Mouse (Mus musculus): ENCODE results near the gene Ppp2r3c.
A peak's percentile ranks its signal among the peaks of the same experiment; 100 is the strongest.
"Not testable (repeated sequence)": the region's sequence is repeated elsewhere in the genome, so short reads cannot be mapped to it uniquely, and the experiment has no call there.

Ppp2r3c gene

GRCm38 (mm10) chr12:55302485-55303441 lies at the start of gene Ppp2r3c:
Gene Ppp2r3c, minus strand, starts transcription at chr12:55302998.
- peak; percentile 90 for DNase-seq

GRCm38 (mm10) chr12:55344583-55344982 lies 41.8 kb upstream of the Ppp2r3c start:
- no peak for DNase-seq

- no peak for DNase-seq
These were observed 41.2 kb upstream of the Ppp2r3c start for GRCm38 (mm10) chr12:55343998-55344397.

GRCm38 (mm10) chr12:55343045-55343444 lies 40.2 kb upstream of the Ppp2r3c start:
- not testable (repeated sequence) for DNase-seq

- not testable (repeated sequence) for DNase-seq
These were observed 35.7 kb upstream of the Ppp2r3c start for GRCm38 (mm10) chr12:55338490-55338889.

- no peak for DNase-seq
These were observed 30.9 kb upstream of the Ppp2r3c start for GRCm38 (mm10) chr12:55333662-55334061.

- no peak for DNase-seq
These were observed 26.6 kb upstream of the Ppp2r3c start for GRCm38 (mm10) chr12:55329351-55329750.

GRCm38 (mm10) chr12:55328784-55329183 lies 26.0 kb upstream of the Ppp2r3c start:
- no peak for DNase-seq

- no peak for DNase-seq
These were observed 22.9 kb upstream of the Ppp2r3c start for GRCm38 (mm10) chr12:55325702-55326101.

GRCm38 (mm10) chr12:55321642-55322291 lies 19.0 kb upstream of the Ppp2r3c start:
- no peak for DNase-seq

GRCm38 (mm10) chr12:55315192-55315591 lies 12.4 kb upstream of the Ppp2r3c start:
- DNase-seq: peak; percentile 82

GRCm38 (mm10) chr12:55313901-55314300 lies 11.1 kb upstream of the Ppp2r3c start:
- peak; percentile 48 for DNase-seq

GRCm38 (mm10) chr12:55311841-55312240 lies 9.0 kb upstream of the Ppp2r3c start:
- no peak for DNase-seq

- no peak for DNase-seq
These were observed 6.7 kb upstream of the Ppp2r3c start for GRCm38 (mm10) chr12:55309501-55309900.

- no peak for DNase-seq
These were observed 5.9 kb upstream of the Ppp2r3c start for GRCm38 (mm10) chr12:55308731-55309130.

GRCm38 (mm10) chr12:55307566-55307965 lies 4.8 kb upstream of the Ppp2r3c start:
- no peak for DNase-seq

GRCm38 (mm10) chr12:55306371-55306770 lies 3.6 kb upstream of the Ppp2r3c start:
- DNase-seq: no peak

- no peak for DNase-seq
These were observed 1.1 kb downstream of the Ppp2r3c start for GRCm38 (mm10) chr12:55301472-55302300.

GRCm38 (mm10) chr12:55300820-55301351 lies 1.9 kb downstream of the Ppp2r3c start:
- no peak for DNase-seq

GRCm38 (mm10) chr12:55299336-55299735 lies 3.5 kb downstream of the Ppp2r3c start, which contains the start of gene 1110008L16Rik:
Gene 1110008L16Rik, plus strand, starts transcription at chr12:55299577.
- no peak for DNase-seq

- DNase-seq: no peak
These were observed 4.7 kb downstream of the Ppp2r3c start for GRCm38 (mm10) chr12:55298112-55298511.

GRCm38 (mm10) chr12:55277583-55277982 lies 25.2 kb downstream of the Ppp2r3c start:
- not testable (repeated sequence) for DNase-seq

- DNase-seq: no peak
These were observed 30.6 kb downstream of the Ppp2r3c start for GRCm38 (mm10) chr12:55272243-55272642.

Measured in thymus, postnatal 4 days (tissue).